Mouse (Mus musculus) embryo, embryonic 10.5 days (tissue): ENCODE measurements around the gene Rps25.
A peak's percentile ranks its signal among the peaks of the same experiment; 100 is the strongest.
"Not testable (repeated sequence)": the region's sequence is repeated elsewhere in the genome, so short reads cannot be mapped to it uniquely, and the experiment has no call there.

ENCODE experiments used
- DNase-seq: peaks from one replicate; pipeline ENCODE4 v3.0.0-alpha.2; 2015; ENCODE audit warnings: low spot score

Gene Rps25

DNA sequence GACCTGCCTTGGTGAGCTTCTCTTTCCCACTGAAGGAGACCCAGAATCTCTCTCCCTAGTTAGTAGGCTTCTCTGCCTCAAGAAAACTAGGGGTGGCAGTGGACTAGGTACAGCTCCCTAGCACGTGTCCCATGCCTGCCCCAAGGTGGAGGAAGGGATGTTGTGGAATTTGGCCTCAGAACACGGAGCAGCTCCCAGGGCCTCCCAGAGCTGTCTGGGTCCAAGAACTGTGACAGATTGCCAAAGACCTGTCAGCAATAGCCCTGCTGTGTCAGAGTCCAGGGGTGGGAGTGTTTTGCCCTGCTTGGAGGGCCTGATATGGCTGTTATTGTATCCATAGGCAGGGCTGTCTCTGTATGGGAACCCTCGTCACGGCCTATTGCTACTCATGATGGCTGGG, 5.9 kb upstream of the Rps25 start:
- no peak for DNase-seq

DNA sequence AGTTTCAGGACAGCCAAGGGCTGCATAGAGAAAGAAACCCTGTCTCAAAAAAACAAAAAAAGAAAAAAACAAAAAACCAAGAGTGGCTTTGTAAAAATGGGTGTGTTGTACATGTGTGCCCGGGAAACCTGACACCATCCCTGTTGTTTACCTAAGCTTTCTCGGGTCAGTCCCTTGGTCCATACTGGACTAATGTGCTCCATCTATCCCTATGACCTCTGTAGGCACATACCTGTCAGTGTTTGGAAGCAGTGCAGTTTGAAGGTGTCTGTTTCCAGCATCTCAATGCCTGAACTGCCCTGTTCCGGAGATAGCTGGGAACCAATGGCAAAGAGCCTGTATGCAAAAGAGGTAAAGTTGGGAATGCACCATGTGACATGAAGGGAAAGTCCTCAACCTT, 1.9 kb upstream of the Rps25 start:
- no peak for DNase-seq

DNA sequence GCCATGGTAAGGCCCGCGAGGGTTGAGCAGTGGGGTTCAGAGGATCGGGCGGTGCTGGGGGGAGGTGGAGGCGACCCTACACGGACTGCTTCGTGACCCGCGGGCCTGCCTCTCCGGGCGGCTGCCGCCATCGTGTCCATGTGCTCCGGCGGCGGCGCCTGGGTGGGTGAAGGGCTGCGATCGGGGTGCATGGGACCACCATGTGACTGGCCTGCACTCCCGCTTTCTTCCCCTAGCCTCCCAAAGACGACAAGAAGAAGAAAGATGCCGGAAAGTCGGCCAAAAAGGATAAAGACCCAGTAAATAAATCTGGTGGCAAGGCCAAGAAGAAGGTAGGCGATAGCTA, 786 bp downstream of the Rps25 start:
- DNase-seq = no peak

DNA sequence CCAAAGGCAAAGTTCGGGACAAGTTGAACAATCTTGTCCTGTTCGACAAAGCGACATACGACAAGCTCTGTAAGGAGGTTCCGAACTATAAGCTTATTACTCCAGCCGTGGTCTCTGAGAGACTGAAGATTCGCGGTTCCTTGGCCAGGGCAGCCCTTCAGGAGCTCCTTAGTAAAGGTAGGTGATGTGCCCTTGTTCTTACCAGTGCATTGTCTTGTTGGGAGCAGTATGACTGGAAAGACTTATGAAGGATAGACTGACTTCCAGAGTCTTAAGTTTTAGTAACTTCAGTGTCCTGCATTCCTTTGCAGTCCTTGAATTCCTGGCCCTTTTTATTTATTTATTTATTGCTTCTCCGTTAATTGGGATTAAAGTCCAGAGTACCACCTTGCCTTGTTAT, 1.8 kb downstream of the Rps25 start:
- DNase-seq = not testable (repeated sequence)

DNA sequence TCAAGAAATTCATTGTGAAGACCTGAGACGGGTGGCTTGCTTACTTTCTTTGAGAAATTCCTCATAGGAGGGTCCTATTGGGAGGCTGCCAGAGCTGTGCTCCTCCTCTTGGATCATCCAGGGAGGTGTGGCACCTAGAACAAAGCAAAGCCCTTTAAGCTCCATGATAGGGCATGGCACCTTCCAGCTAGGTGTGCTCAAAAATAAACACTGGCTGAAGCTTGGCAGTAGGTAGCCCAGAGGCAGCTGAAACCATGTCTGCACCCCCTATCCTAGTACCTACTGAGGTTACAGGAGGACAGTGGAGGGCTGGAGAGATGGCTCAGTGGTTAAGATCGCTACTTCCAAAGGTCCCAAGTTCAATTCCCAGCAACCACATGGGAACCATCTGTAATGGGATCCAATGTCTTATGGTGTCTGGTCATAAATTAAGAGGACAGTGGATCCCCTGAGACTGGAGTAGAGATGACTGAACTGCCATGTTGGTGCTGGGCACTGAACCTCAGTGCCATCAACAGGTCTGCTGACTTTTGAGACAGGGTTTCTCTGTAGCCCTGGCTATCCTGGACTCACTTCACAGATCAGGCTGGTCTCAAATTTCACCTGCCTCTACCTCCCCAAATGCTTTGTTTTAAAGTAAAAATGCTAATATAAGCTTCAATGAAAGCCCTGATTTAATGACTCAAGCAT, 3.9 kb downstream of the Rps25 start:
- DNase-seq = no peak

DNA sequence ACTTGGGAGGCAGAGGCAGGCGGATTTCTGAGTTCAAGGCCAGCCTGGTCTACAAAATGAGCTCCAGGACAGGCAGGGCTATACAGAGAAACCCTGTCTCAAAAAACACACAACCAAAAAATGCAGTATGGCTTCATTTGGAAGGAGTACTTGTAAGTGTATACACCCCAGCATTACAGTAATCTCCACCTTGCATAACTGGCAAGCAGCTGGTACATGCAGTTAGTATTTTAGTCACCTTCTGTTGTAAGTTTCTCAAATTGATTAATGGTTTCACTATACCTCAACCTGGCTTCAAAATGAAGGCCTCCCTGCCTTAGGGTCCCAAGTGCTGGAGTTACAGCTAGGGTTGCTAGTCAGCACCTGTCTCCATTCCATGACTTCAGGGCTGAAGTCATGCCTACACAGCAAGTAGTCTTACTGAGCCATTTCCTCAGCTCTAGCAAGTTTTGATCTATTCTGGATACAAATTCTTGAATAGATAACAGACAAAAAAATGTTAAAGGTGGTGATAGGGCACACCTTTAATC, 4.7 kb downstream of the Rps25 start:
- DNase-seq = no peak

DNA sequence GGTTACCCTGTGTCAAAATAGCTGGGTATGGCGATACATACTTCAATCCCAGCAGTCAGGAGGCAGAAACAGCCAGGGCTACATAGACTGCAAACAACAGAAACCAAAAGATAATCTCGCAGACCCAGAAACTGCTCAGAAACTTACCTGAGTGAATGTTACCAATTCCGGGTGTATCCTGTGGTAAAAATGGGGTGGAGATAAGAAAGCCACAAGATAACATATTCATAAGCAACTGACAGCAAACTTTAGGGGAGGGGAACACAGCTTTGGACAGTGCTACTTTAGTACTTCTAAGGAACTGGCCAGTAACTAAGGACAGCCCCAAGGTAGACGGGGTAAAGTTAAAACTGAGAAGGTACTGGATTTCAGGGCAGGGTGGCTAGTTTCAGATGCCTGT, 5.4 kb downstream of the Rps25 start:
- DNase-seq = no peak

DNA sequence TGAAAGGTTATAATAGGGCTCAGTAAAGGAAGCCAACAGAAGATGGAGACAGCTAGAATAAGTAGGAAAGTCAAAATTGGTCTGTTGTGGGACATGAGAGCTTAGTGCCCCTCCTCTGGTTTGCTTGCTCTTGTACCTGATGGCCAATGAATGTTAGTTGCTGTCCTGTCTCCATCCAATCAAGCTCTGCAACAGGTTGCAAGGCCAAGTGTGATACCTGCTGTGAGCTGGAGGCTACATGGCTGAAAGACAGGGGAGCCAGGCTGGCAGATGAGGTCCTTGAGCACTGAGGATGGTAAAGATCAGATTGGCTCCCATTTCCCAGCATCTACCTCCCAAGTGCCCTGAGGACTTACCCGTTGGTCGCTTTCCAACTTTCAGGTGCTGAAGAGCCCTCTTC, 5.8 kb downstream of the Rps25 start:
- DNase-seq = no peak

DNA sequence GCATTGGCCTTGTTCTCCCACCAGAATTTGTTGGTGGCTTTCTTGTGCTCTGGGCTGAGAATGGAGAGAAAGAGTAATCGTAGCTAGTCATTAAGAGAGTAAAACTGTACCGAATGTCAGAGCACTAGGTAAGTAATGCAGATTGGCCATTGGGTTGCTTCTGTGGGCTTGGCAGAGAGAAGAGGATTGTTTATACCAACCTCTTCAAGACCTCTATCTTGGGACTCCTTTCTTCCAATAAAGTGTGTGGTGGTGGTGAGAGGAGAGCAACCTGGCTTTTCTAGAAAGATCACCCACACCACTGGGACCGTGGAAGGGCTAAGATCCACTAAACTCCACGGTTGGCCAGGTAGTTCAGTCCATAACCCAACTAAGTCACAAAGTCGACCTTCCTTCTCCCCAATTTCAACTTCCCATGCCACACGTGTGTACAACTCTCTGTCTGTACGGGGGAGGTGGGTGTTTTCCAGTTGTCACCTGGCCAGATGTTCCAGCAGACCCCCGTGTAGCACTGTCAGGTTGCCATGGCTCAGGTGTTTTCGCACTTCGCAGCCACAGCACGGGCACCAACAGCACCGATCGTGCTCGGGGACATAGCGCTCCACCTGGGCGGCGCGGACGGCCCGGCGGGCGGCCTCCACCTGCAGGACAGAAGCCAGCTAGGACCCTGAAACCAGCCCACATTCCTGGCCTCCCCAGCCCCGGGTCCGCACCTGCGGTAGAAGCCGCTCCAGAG, 10.4 kb downstream of the Rps25 start:
- no peak for DNase-seq

DNA sequence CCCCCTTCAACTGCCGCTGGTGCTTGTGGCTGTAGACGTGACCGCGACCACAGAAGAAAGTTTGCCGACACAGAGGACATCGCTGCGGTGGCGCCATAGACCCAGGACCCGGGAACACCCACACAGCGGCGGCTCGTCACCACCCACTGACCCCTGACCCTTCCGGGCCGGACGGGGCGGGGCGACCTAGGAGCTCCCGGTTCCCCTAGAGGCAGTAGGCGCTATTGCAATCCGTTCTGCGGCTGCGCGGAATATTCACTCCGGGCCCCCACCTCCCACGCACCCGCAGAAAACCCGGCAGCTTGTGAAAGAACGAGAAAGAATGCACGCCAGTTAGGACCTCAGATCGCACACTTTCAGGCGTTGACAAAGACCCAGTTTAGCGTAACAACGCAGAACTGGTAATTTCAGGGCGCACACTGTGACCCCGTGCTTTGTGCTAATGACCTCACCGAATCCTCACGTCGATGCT, 11.0 kb downstream of the Rps25 start:
- peak; percentile 95 for DNase-seq

DNA sequence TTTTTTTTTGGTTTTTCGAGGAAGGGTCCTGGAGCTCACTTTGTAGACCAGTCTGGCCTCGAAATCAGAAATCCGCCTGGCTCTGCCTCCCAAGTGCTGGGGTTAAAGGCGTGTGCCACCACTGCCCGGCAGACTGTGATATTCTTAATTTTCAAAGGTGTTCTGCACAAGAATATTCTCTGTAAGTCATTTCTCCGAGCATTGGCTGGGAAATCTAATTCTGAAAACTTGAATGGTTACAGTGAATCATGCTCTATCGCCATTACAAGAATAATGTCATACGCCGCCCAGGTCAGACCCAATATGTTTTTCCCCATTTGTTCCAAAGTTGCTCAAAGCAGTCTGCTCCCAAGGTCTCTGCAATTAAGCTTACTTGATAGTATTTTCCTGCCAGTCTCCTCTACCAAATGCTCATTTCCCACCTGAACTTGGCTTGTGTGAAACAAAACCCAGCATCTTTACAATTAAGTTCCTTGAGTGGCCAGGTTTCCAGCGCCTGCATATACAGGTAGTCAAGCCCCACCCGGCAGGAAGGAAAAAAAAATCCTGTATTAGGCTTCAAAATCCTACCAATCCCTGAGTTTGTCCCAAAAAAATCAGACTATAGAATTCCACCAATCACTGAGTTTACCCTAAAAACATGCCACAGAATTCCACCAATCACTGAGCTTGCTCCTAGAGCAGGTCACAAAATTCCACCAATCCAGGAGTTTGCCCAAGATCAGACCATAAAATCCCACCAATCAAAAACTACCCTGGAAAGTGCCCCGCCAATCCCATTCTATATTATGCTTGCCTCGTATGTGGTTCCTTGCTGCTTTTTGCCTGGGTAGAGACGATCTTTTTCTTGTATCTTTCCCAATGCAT, 11.8 kb downstream of the Rps25 start, which contains the start of gene Ccdc84:
Ccdc84 (minus strand) TSS at position 51 of the 867 bp plus-strand sequence.
- DNase-seq = no peak

DNA sequence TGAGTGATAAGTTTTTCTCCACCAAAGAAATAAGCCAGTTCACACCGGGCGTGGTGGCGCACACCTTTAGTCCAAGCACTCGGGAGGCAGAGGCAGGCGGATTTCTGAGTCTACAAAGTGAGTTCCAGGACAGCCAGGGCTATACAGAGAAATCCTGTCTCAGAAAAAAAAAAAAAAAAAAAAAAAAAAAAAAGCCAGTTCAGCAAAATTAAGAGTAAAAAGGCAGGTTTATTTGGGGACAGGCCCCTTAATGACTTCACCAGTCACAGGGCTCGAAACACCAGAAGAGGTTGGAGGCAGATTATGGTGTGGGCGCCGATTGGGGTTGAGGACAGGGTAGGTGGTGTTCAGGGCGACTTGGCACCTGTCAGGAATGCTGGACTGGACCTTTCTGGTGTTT, 12.8 kb downstream of the Rps25 start:
- not testable (repeated sequence) for DNase-seq

DNA sequence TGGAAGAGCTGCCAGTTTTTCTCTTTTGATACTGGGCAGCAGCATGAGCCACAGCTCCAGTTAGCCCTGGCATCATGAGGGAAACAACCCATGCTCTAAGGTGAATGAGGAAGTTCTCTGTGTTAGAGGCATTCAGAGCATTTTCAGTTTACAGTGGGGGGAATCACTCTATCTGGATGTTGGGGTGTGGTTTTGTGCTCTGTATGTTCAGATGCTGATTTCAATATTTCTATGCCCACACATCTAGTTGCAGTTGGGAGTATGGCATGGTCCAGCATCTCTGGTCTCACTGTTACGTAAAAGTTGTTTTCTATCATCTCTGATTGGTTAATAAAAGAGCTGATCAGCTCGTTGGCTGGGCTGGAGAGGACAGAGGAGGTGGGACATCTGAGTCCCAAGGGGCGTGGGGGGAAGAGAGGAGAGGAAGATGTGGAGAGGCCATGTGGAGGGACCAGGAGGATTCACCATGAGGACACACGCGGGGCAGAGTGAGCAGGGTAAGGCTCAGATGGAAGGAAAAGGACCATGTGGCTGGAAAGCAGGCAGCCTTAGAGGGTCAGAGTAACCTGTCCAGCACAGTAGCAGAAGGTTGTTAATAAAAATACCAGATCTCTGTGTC, 13.4 kb downstream of the Rps25 start:
- no peak for DNase-seq

DNA sequence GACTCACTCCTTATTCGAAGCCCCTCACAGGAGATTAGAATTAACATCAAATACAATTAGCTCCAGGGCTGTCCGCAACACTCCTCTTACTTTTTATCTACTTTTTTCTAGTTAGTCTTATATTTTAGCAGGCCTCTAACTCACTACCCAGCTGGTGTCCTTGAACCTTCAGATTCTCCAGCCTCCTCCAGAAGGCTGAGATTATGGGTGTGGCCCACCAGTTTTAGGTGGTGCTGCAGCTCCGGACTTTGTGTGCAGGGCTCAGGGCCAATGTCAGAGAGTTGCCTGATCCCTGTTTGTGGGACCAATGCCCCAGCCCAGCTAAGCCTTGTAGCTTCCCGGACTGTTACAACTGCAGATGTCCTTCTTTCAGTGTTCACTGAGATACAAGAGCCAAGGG, 16.6 kb downstream of the Rps25 start:
- DNase-seq = no peak

DNA sequence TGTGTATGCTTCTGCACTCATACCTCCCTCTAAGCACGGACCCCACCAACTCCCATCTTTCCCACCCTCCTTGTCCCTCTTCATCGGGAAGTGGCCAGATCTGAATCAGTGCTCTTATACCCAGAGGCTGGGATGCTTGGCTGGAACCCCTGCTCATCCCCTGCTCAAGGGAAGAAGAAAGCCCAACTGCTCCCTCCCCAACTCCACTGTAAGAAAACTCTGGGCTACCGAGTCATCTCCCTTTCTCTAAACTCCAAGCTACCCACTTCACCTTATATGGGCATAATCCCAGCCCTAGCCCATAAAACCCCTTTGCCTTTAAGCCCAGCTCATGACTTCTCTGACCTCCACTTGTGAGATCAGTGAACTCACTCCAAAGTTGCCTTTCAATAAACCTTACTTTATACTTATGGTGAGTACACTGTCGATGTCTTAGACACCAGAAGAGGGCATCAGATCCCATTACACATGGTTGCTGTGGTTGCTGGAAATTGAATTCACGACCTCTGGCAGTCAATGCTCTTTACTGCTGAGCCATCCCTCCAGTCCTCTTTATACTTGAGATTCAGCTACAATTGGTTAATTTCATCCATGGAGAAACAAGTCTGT, 25.7 kb downstream of the Rps25 start:
- no peak for DNase-seq

DNA sequence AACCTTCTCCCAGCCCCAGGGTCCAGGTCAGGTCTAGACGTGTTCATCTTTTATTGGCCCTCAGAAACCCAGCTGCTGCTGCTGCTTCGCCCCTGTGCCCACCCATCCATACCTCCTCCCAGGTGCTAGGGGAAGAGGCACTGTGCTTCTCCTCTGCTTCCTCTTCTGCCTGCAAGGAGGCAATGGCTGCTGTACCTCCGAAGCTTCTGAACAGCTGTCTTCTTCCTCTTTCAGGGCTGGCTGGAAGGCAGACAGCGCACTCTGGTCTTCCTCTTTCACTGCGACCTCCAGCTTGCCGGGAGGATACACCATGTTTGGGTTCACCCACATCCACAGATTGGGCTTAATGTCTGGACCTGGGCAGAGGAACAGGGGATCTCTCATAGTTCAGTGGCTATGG, 28.8 kb downstream of the Rps25 start:
- no peak for DNase-seq

DNA sequence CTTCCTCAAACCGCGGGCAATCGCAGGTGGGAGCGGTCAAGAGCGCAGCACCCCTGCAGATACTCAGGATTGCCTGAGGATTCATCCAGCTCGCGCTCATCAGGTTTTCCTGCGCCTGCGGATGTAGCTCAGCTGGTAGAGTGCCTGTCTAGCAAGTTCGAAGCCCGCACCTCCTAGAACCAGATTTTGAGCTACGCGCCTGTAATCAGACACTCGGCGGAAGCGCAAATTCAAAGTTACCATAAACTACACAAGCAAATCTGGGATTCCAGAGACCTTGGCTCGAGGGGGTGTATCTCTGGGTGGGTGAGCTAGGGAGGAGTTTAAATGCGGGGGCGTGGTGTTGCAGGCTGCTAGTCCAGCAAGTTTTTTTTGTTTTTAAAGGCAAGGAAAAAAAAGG, 34.0 kb downstream of the Rps25 start, which contains the start of gene Foxr1:
Foxr1 (minus strand) TSS at position 176 of the 400 bp plus-strand sequence.
- no peak for DNase-seq

DNA sequence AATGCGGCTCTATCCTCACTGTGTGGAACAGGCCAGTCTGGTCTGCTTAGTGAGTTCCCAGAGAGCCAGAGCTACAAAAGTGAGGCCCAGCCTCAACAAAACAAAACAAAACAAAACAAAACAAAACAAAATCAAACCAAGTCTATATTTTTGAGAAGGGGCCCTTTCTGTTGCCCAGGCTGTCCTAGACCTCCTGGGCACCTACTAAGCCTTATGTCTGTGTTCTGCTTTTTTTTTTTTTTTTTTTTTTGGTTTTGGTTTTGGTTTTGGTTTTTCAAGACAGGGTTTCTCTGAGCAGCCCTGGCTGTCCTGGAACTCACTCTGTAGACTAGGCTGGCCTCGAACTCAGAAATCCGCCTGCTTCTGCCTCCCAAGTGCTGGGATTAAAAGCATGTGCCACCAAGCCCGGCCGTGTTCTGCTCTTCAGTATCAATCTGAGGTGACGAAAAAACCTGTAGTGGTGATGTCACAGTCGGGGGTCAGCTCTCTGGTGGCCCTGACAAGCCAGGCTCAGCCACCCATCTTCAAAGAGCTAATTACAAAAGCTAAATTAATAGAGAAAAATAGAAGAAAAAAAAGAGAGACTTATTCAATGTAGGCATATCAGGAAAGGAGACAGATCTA, 37.6 kb downstream of the Rps25 start:
- DNase-seq = not testable (repeated sequence)

DNA sequence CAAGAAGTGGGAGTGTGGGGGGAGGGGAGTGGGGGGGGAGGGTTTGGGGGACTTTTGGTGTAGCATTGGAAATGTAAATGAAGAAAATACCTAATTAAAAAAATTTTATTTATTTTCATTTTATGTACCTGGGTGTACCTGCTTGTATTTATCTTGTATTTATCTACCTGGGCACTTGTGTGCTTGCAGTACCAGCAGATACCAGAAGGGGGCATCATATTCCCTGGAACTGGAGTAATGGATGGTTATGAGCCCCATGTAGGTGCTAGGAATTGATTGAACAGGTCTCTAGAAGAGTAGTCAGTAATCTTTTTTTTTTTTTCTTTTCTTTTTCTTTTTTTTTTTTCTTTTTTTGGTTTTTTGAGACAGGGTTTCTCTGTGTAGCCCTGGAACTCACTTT, 43.4 kb downstream of the Rps25 start:
- no peak for DNase-seq

DNA sequence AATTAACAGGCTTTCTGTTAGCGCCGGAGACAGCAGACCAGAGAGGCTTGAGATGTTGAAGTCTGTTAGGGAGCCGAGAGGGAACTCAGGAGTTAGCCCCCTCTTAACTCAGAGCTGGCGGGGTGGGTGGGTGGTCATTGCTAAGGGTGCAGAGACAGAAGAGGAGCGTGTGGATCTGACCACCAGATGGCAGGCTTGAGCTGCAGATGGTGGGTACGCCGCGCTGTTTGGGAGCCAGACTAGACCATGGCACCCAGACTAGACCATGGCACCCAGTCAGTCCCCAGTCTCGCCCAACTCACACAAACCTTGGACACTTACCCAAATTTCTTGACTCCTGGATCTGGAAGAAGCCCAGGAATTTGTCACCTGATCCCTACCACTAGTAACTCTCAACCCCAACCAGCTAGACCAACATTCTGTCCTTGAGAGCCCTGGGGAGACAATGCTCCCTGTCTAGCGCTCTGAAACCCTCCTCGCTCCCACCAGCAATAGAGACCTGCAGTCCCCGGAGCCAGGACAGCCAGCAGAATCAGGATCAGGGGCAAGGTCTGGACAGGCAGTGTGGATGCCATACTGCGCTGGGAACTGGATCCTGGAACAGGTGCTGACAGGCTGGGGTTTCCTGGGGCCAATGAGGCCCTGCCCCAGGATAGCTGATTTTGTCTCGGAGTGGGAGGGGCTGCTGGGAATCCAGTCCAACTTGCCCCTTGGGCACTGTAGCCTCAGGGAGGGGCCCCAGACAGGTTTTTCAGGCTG, 47.4 kb downstream of the Rps25 start:
- peak; percentile 88 for DNase-seq
